Mouse (Mus musculus) midbrain, embryonic 11.5 days (tissue): ENCODE results near the gene Slc3a2. TPM values are rescaled to one million over a fixed set of nuclear protein-coding genes. Genes with fewer than 3 reads are reported as not detected.

ENCODE experiments used
- ATAC-seq: fragments of 200-750 bp; cut with Nextera tagmentation; 2 replicates; pipeline ENCODE4 v1.8.0; 2017; ENCODE audit warnings: moderate TSS enrichment, moderate library complexity; ENCODE audit not compliant: low FRiP score
- DNase-seq: peaks from one replicate; pipeline ENCODE4 v3.0.0; 2015; ENCODE audit warnings: low spot score; ENCODE audit errors: missing footprints
- H3K27ac ChIP-seq: fragments of 300-500 bp; sonication (generic); 2 replicates; pipeline ENCODE4 v1.5.1; 2014; ENCODE audit warnings: low read depth, low read length
- H3K27me3 ChIP-seq: fragments of 300-500 bp; sonication (generic); 2 replicates; pipeline ENCODE4 v1.6.1; 2014; ENCODE audit warnings: mild to moderate bottlenecking, low read length, moderate library complexity, mixed read lengths; ENCODE audit not compliant: control insufficient read depth, insufficient read depth
- H3K36me3 ChIP-seq: fragments of 300-500 bp; sonication (generic); 2 replicates; pipeline ENCODE4 v1.6.1; 2014; ENCODE audit warnings: mild to moderate bottlenecking, low read length, moderate library complexity, mixed read lengths; ENCODE audit not compliant: control insufficient read depth, insufficient read depth
- H3K4me1 ChIP-seq: fragments of 300-500 bp; sonication (generic); 2 replicates; pipeline ENCODE4 v1.6.1; 2014; ENCODE audit warnings: low read length; ENCODE audit not compliant: control insufficient read depth, insufficient read depth
- H3K4me2 ChIP-seq: fragments of 300-500 bp; sonication (generic); 2 replicates; pipeline ENCODE4 v1.6.1; 2014; ENCODE audit warnings: mild to moderate bottlenecking, moderate library complexity
- H3K4me3 ChIP-seq: fragments of 300-500 bp; sonication (generic); 2 replicates; pipeline ENCODE4 v1.5.1; 2014; ENCODE audit warnings: low read depth, low read length
- H3K9ac ChIP-seq: fragments of 300-500 bp; sonication (generic); 2 replicates; pipeline ENCODE4 v1.6.1; 2014; ENCODE audit warnings: low read length
- H3K9me3 ChIP-seq: fragments of 300-500 bp; sonication (generic); 2 replicates; pipeline ENCODE4 v1.6.1; 2016; ENCODE audit warnings: low read length; ENCODE audit not compliant: control insufficient read depth
- WGBS: fragments of 180-500 bp; shearing (Covaris S2); extraction: QIAGEN DNeasy Blood & Tissue Kit; methylation state at CpG from one replicate; pipeline ENCODE4 v1.1.7; 2014; 5-methylcytosine and 5-hydroxymethylcytosine counted together
- polyA plus RNA-seq: library from polyadenylated mRNA; unstranded; fragments of >200 nt; fragmentation: Nextera tagmentation; extraction: Ambion mirVana; gene quantifications from 2 replicates; pipeline ENCODE4 v1.2.1, GENCODE M21; 2014

The Slc3a2 gene
- polyA plus RNA-seq, 1 experiment from 2014 or later: 139 TPM

DNA sequence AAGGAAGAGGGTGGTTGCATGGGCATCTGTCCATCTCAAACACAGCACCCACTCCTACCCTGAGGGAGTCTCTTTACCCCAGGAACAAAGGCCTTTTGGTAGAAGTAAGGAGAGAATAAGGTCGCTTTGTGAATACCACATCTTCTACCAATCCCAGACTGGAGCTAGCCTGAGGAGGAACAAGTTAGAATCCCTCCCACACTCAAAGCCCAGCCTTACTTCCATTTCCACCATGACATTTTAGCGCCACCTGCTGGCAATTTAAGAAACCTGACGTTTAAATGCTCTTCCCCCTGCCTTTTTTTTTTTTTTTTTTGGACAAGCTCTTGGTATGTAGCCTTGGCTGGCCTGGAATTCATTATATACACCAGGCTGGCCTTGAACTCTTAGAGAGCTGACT is 40.2 kb downstream of the Slc3a2 start:
- WGBS: 0% methylated on average over 3 of the region's 3 CpGs
- no peak overlapping the region for H3K27ac ChIP-seq
- H3K4me2 ChIP-seq: no peak overlapping the region
- H3K4me1 ChIP-seq: 0 out of 2 replicates have a peak, but pooled peaks cover 3% of the 10 kb centered on the region
- peak; percentile 65 for ATAC-seq
- no peaks in the 10 kb centered on the region for H3K9me3 ChIP-seq
- H3K36me3 ChIP-seq: no peaks in the 10 kb centered on the region
- H3K27me3 ChIP-seq: no peaks in the 10 kb centered on the region
- peak; percentile 96 for DNase-seq
- H3K4me3 ChIP-seq: no peak overlapping the region
- no peak overlapping the region for H3K9ac ChIP-seq

DNA sequence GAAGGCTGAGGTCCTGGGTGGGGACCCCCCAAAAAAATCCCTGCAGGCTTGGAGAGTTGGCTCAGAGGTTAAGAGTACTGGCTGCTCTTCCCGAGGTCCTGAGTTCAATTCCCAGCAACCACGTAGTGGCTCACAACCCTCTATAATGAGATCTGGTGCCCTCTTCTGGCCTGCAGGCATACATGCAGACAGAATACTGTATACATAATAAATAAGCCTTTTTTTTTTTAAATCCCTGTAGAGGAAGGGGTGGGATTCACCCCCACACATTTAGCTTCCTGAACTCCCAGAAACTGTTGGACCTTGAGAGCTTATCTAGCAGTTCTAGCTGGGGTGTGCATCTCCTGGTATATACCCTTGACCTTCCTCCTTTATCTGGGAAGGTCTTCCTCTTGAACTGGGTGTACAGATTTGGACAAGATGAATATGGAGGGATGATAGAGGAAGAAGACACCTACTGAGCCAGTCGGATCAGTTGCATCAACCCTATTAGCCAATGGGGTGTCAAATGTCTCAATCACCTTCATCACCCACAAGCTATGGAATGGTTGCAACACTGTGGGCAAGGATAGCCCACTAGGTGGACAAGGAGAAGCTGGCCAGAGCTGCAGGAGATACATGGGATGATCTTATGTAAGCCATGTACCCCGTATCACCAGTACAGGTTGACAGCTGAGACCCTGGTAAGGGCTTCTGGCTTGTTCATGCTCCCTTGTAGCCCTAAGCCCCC is 41.4 kb downstream of the Slc3a2 start:
- Histone ChIP-seq H3K9ac (no peak overlapping the region), H3K36me3 (no peaks in the 10 kb centered on the region), H3K27me3 (no peaks in the 10 kb centered on the region), H3K27ac (no peak overlapping the region), H3K9me3 (no peaks in the 10 kb centered on the region), H3K4me3 (no peak overlapping the region), H3K4me2 (no peak overlapping the region), H3K4me1 (0 out of 2 replicates have a peak, but pooled peaks cover 3% of the 10 kb centered on the region)
- ATAC-seq: no peak
- 93% methylated on average over 4 of the region's 4 CpGs for WGBS
- peak; percentile 17 for DNase-seq

DNA sequence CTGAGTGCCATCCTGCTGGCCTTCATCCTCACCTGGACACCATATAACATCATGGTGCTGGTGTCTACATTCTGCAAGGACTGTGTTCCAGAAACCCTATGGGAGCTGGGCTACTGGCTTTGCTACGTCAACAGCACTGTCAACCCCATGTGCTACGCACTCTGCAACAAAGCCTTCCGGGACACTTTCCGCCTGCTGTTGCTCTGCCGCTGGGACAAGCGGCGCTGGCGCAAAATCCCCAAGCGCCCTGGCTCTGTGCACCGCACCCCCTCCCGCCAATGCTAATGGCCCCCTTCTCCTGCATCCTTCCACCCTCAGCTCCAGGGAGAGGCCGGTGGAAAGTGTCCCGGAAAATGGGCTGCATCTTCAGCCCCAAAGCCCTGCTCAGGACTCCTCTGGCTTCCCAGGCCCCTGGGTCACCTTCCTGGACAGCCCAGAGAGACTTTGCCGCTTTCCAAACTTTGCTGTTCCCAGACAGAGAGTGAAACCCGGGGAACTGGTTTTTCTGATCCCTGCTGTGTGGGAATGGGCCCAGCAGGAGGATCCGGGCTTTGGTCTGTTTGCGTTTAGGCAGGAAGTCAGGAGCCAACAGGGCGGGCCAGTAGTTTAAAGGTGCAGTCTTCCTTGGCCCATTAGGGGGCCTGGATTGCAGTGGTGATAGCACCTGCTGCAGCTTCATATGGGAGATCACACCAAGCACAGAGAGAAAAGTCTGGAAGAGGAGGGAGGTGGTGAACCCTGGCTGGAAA is 44.0 kb downstream of the Slc3a2 start:
- H3K36me3 ChIP-seq: no peaks in the 10 kb centered on the region
- H3K27me3 ChIP-seq: no peaks in the 10 kb centered on the region
- DNase-seq (peak; percentile 78), ATAC-seq (no peak)
- no peak overlapping the region for H3K9ac ChIP-seq
- 0 out of 2 replicates have a peak, but pooled peaks cover 3% of the 10 kb centered on the region for H3K4me1 ChIP-seq
- H3K4me2 ChIP-seq: no peak overlapping the region
- H3K27ac ChIP-seq: no peak overlapping the region
- no peaks in the 10 kb centered on the region for H3K9me3 ChIP-seq
- WGBS: 25% methylated on average over 18 of the region's 18 CpGs
- H3K4me3 ChIP-seq: no peak overlapping the region

DNA sequence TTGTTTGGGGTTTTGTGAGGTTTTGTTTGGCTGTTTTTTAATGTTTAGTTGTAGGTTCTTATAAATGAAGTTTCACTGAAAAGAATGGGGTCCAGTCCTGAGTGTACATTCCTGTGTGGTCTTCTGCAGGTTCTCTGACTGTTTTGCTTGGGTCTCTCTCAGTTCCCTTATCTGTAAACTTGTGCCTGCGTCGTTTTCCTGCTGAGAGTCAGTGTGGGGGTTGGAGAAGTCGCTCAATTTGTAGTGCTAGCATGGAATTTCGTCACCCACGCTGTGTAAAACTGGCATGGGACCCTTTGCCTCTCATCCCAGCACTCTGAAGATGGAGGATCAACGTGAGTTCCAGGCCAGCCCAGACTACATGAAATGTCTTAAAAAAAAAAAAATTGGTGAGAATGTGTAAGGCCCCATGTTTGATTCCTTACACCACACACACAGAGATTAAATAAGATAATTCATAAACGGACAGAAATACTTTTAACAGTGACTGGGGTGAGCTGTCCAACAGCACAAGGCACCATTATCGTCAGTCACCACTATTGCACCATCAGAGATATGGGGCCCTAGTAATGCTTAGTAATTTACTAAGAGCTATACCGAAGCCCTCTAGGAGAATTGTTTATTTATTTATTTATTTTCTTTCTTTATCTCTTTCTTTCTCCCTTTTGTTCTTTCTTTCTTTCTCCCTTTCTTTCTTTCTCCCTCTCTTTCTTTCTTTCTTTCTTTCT is 49.7 kb downstream of the Slc3a2 start:
- WGBS: 73% methylated on average over 9 of the region's 9 CpGs
- no peaks in the 10 kb centered on the region for H3K36me3 ChIP-seq
- no peak overlapping the region for H3K4me2 ChIP-seq
- H3K9ac ChIP-seq: no peak overlapping the region
- H3K4me1 ChIP-seq: no peaks in the 10 kb centered on the region
- H3K27ac ChIP-seq: no peak overlapping the region
- H3K27me3 ChIP-seq: no peaks in the 10 kb centered on the region
- ATAC-seq (no peak), DNase-seq (no peak)
- no peak overlapping the region for H3K4me3 ChIP-seq
- H3K9me3 ChIP-seq: no peaks in the 10 kb centered on the region

DNA sequence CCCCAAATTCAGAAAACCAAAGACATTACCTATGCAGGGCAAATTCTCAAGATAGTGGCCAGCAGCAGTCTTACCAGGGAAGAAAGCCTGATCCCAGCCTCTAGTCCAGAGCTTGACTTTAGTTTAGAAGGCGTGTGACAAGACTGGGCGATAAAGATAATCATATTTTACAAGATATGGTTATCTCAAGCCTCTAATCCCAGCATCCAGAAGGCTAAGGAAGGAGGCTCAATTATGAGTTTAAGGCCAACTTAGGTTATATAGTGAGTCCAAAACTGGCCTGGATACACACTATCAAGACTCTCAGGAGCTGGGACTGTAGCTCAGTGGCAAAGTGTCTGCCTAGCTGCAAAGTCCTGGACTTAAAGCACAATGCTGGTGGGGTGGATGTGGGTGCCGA is 50.3 kb downstream of the Slc3a2 start:
- WGBS: 94% methylated on average over 3 of the region's 3 CpGs
- ATAC-seq: no peak
- Histone ChIP-seq H3K9me3 (no peaks in the 10 kb centered on the region), H3K36me3 (no peaks in the 10 kb centered on the region), H3K27ac (no peak overlapping the region), H3K4me1 (no peaks in the 10 kb centered on the region), H3K27me3 (no peaks in the 10 kb centered on the region), H3K4me3 (no peak overlapping the region), H3K4me2 (no peak overlapping the region), H3K9ac (no peak overlapping the region)
- no peak for DNase-seq

DNA sequence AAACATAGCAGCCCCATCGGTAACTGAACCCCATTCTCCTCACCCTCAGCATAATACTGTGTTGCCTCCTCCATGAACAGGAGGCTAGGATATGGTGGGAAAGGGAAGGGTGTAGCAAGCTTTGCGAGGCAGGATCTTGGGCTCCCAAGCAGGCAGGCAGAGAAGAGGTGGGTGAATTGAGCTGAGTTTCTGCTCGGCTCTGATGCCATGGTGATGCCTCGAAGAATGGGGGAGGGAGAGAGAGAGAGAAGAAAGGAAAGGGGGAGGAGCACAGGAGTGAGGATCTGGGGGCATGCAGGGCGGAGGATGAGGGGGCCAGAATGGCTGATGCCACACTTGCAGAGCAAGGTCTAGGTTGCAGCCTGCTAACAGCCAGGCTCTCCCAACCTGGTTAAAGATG is 57.4 kb downstream of the Slc3a2 start:
- Histone ChIP-seq H3K4me2 (no peak overlapping the region), H3K4me3 (no peak overlapping the region), H3K27me3 (peaks cover 9% of the 10 kb centered on the region; the same call in 1 of the 2 replicates), H3K27ac (no peak overlapping the region), H3K9ac (no peak overlapping the region), H3K9me3 (no peaks in the 10 kb centered on the region), H3K4me1 (peaks cover 3% of the 10 kb centered on the region; the same call in 1 of the 2 replicates), H3K36me3 (no peaks in the 10 kb centered on the region)
- ATAC-seq (no peak), DNase-seq (no peak)
- WGBS: 46% methylated on average over 5 of the region's 5 CpGs

DNA sequence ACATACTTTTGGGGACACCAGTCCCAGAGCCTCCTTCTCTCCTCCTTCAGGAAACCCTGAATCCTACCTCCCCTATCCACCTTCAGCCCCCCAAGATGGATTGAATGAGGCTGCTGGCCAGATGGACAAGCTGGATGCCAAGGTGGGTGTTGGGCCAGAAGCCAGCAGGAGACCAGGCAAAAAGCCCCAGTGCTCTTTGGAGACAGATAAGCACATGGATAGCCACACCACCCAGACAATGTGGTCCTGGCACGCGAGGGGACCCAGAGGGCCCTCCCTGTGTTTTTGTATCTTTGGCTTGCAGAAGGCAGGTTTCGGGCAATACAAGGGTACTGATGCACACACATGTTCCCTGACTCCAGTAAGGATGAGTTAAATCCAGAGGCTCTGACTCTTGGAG is 58.3 kb downstream of the Slc3a2 start:
- no peak overlapping the region for H3K4me3 ChIP-seq
- H3K4me2 ChIP-seq: no peak overlapping the region
- H3K27me3 ChIP-seq: peaks cover 10% of the 10 kb centered on the region; the same call in 1 of the 2 replicates
- no peaks in the 10 kb centered on the region for H3K36me3 ChIP-seq
- DNase-seq (no peak), ATAC-seq (no peak)
- peaks cover 3% of the 10 kb centered on the region; the same call in 1 of the 2 replicates for H3K4me1 ChIP-seq
- H3K27ac ChIP-seq: no peak overlapping the region
- 91% methylated on average over 3 of the region's 3 CpGs for WGBS
- H3K9ac ChIP-seq: no peak overlapping the region
- H3K9me3 ChIP-seq: no peaks in the 10 kb centered on the region

DNA sequence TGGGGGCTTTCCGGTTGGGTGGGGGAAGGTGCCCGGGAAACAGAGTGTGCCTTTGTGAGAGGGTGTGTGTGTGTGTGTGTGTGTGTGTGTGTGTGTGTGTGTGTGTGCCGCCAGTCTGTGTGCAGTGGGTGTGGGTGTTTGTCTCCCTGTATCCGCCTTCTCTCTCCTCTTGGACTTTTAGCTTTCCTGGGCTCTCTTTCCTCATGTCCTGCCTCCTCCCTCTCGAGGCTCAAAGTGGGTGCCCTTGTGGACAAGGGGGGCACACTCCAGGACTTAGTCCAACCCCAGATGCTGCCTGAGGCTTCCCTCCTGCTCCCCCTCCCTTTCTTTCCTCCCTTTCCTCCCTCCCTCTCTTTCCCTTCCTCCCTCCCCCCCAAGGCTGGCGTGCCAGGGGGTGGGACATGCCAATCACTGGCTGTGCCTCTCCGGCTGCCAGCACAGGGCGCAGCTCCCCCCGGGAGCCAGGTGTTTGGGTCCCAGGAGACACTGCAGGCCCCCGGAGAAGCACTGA is 59.2 kb downstream of the Slc3a2 start:
- Histone ChIP-seq H3K9ac (no peak overlapping the region), H3K36me3 (no peaks in the 10 kb centered on the region), H3K9me3 (no peaks in the 10 kb centered on the region), H3K27me3 (peaks cover 10% of the 10 kb centered on the region; the same call in 1 of the 2 replicates), H3K4me3 (no peak overlapping the region), H3K4me1 (peaks cover 3% of the 10 kb centered on the region; the same call in 1 of the 2 replicates), H3K27ac (no peak overlapping the region), H3K4me2 (no peak overlapping the region)
- ATAC-seq (no peak), DNase-seq (no peak)
- WGBS: 44% methylated on average over 9 of the region's 10 CpGs
